Mouse (Mus musculus): Measurements from ENCODE around the gene Acod1.

Acod1 gene

DNA sequence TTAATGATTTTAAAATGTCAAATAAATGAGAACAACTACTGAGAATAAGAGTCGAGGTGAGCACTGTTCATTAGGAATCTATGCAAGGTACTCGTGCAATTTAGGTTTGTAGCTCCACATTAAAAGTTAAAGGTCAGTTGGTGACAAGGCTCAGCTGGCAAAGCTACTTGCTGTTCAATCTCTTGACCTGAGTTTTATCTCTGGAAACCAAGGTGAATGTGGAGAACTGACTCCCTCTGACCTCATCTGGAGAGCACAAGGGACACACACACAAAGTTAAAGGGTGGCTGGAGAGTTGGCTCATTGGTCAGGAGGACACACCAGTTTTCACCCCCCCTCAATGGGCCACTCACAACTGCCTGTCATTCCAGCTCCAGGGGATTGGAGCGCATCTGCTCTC lies 54.4 kb downstream of the Acod1 start:
- DNase-seq (ENCODE audit: low read depth, low spot score) = no peak

DNA sequence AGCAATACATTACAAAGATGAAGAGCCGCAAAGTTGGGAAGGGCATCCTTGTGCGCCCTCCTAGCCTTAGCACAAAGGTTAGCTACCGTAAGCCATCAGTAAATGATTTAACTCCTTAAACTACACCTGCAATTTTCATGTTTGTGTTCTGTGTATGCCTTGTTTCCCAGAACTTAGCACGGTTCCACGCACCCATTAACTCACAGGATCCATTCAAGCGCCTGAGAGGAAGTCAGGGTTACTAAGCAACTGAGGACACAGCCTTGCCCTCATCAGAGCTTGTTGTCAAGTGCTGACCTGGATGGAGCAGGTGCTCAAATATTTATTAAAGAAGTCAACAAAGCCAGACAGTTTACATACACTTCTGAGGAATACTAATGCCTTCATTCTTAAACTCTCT lies 55.5 kb downstream of the Acod1 start:
- peak; percentile 50 for DNase-seq (ENCODE audit: low read depth, low spot score)

DNA sequence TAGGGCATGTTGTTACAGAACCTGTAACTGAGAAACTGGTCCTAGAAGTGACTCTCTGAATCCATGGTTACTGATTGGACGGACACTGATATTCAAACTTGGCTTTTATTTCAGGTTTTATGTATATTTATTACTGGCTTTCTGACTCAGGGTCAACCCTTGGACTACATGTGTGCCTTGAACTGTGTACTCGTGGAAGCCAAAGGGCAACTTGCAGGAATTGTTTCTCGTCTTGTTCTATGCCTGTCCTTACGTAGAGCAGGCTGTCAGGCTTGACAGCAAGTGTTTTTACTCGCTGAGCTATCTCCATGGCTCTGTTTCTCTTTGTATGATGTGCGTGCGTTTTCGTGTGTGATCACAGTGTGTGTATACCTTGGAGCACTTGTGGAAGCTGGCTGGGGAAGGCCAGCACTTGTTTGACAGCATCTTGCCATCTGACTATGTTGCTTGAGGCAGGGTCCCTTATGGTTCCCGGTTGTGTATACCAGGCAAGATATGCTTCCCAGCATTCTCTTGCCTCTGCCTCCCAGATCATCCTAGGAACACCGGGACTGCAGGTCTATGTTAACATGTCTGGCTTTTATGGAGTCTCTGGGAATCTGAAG lies 56.1 kb downstream of the Acod1 start:
- no peak for DNase-seq (ENCODE audit: low read depth, low spot score)
